Mouse (Mus musculus) thymus, postnatal 4 days (tissue): ENCODE results near the gene Socs3.
A peak's percentile ranks its signal among the peaks of the same experiment; 100 is the strongest.

Source experiments
- DNase-seq: peaks from one replicate; pipeline ENCODE4 v3.0.0; 2021

Socs3 gene

DNA sequence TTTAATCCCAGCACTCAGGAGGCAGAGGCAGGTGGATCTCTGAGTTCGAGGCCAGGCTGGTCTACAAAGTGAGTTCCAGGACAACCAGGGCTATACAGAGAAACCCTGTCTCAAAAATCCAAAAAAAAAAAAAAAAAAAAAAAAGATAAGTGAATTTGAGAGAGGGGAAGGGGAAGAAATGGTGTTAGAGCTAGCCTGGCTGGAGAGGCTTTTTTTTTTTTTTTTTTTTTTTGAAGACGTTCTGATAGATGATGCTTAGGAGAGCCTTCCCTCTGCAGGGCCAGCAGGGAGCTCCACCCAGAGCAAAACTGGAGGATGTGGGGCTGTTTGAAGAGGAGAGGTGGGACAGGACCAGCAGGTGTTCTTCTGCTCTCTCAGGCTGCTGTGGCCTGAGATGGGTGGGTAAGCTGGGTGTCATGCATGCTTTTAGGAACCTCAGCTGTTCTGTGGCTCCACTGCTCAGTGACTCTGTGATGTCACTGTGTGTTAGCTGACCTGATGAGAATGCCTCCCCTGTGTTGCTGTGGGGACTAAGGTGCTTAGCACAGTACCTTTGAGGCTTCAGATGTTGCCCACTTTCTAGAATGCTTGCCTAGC lies 1.9 kb upstream of the Socs3 start:
- DNase-seq: no peak

DNA sequence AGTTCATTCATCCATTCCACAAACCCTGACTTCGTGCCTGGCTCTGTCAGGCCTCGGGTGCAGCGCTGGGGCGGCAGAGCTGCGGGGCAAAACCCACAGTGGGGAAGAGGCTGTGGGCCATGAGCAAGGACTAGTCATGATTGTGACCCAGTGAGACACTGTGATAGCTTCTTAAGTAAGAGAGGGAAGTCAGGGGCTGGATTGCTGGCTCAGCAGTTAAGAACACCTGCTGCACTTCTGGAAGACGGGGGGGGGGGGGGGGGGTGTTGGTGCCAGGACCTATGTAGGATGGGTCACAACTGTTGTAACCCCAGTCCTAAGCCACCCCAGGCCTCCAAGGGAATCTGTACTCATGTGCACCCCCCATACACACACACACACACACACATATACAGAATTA lies 1.3 kb upstream of the Socs3 start:
- no peak for DNase-seq

DNA sequence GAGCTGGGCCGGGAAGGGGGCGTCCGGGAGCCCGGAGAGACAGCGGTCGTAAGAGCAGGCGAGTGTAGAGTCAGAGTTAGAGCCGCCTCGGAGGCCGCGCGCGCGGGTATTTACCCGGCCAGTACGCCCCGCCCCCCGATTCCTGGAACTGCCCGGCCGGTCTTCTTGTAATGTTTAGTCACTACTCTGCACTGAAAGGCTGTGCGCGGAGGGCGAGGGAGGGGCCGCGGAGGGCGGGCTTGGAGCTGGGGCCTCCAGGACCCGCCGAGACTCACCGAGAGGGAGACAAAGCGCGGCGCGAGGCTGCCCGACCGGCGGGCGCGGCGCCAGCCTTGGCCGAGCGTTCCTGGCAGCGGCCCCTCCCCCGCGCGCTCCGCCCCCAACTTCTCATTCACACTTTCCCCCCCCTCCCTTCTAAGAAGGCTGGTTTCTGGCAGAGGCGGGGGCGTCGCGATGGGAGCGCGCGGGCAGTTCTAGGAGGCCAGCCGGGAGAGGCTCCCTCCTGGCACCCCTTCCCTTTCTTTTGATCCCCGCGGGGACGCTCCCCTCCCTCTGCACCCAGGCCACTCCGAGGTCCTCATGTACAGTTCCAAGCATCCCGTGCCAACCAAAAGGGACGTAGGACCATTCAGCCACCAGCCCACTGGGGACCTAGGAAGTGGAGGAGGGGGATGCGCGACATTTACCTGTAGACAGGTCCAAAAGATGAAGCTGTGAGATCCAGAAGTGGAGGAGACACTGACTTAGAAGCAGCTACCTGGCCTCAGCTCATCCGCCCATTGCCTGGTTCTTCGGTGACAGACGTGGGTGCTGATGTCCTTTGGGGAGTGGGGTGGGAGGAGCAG lies 525 bp downstream of the Socs3 start:
- peak; percentile 87 for DNase-seq

DNA sequence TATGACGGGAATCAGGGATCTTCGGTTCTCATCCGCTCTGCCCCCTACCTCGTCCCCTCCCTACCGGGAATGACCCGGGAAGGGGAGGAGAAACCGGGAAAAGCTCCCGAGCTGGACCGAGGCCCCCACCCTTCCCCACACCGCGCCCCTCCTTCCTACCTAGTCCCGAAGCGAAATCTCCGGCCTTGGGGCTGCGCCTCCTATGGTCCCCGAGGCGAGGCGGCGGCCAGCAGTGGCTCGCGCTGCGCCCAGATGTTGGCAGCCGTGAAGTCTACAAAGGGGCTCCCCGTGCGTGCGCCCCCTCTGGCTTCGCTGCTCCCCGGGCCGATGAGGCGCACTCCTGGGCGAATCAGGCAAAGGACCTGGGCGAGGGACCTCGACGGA lies 1.1 kb downstream of the Socs3 start:
- DNase-seq: no peak

DNA sequence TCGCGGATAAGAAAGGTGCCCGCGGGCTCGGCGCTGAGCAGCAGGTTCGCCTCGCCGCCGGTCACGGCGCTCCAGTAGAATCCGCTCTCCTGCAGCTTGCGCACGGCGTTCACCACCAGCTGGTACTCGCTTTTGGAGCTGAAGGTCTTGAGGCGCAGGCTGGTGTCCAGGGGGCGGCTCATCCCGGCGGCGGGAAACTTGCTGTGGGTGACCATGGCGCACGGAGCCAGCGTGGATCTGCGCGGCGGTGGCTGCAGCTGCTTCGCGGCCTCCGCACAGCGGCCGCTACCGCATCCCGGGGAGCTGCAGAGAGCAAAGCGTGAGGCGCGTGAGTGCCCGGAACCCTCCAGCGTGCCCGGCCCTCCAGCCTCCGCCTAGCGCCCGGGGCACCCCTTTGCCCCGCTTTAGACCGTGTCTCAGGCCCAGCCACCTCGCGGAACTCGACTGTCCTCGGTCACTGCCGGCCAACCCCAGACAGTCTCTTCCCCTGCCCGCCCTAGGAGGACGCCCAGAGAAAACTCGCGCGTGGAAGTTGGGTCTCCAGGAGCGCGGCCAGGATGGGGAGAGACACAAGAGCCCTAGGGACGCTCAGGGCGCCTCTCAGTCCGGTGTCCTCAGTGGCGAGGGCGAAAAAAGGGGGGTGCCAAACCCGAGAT lies 1.7 kb downstream of the Socs3 start:
- peak; percentile 74 for DNase-seq

DNA sequence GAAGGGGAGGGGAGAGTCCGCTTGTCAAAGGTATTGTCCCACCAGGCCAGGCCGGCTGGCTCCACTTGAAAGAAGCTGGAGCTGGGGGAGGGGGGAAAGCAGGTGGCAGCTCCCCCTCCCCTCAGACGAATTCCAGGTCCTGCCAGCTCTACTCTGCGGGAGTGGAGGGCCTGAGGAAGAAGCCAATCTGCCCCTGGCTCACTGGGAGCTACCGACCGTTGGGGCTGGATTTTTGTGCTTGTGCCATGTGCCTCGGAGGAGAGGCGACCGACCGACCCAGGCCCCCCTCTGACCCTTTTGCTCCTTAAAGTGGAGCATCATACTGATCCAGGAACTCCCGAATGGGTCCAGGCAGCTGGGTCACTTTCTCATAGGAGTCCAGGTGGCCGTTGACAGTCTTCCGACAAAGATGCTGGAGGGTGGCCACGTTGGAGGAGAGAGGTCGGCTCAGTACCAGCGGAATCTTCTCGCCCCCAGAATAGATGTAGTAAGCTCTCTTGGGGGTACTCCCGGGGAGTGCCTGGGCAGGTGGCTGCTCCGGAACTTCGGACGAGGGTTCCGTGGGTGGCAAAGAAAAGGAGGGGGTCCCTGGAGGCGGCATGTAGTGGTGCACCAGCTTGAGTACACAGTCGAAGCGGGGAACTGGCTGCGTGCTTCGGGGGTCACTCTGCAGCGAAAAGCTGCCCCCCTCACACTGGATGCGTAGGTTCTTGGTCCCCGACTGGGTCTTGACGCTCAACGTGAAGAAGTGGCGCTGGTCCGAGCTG lies 2.4 kb downstream of the Socs3 start:
- no peak for DNase-seq

DNA sequence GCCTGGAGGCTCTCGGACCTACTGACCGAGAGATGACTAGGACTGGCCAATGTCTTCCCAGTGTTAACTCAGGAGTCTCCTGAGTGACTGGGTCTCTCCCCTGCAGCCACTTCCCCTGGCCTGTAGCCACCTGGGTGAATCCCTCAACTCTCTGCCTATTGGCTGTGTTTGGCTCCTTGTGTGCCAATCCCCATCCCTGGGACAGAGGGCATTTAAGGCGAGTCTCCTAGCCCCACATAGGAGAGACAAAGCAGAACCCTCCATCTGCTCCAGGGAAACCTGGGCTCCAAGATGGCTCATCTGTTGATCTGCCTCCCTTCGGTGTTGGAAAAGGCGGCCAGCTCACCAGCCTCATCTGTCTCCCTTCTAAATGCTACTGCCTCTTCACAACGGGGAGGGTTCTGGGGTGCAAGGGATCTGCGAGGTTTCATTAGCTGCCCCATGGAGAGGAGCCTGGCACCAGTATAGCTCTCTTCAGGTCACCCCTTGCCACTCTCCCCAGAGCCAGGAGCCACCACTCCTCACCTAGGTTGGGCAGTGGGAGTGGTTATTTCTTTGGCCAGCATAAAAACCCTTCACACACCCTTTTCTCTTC lies 3.2 kb downstream of the Socs3 start:
- DNase-seq: peak; percentile 30

DNA sequence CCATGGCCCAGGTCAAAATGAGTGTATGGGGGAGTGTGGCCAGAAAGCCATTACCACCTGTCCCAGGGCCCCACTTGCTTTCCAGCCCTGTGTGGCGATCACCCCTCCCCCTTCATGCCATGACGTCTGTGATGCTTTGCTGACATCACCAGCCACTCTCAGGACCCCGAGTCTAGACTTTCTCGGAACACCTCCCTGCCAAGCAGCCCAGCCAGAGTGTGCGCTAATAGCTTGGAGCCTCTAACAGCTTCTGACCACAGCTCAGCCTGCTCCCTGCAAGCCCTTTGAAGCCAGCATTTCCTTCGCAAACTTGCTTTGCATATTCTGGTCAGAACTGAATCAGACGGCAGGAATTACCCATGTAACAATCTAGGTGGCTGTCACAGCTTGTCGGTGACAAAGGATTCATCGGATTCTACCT lies 4.3 kb downstream of the Socs3 start:
- peak; percentile 54 for DNase-seq

DNA sequence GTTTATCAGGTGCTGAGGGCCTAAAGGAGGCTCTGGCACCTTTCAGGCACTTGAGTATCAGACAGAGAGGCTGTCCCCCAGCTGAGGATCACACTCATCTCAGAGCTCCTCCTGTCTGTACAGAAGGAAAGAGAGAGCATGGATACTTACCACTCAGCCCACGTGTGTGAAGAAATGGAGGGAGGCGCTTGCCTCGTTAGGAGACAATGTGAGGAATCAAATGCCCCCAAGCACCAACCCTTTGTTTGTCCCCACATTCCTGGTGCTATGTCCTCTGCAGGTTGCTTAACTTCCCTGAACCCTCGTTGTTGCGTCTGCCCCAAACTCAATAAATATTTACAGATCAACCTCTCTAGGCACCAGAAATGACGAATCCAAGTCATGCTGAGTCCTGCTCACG lies 4.8 kb downstream of the Socs3 start:
- DNase-seq: peak; percentile 16

DNA sequence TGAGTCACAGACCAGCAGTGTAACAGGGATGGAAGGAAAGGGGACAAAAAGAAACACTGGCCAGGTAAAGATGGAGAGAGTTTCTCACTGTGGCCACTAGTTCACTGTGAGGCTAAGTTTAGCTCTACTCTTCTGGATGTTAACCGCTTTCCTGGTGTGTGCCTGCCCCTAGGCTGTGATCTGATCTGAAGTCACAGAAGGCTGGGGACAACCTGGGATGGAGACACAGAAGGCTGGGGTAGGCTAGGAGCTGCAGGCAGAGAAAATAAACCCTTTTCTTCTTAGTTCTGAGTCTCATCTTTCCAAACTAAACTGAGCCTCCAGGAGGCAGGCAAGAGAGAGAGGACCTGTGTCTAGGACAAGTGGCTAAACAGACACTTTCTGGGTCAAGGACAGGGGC lies 5.6 kb downstream of the Socs3 start:
- peak; percentile 19 for DNase-seq

DNA sequence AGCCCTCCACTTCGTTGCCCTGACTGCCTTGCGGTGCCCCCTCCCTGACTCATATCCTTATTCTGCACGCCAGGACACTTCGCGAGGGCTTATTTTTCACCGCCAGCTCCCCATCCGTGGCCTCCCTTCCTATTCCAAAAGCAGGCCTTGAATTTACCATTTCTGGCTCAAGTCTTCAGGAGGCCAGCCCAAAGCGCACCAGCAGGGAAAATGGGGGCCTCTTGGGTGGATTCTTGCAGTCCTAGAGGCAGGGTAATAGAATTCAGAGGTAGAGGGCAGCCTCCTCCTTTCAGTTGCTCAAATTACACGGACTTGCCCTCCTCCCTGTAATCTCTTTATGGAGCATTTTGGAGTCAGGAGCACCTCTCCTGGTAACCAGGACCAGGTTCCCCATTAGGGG lies 6.0 kb downstream of the Socs3 start:
- no peak for DNase-seq

DNA sequence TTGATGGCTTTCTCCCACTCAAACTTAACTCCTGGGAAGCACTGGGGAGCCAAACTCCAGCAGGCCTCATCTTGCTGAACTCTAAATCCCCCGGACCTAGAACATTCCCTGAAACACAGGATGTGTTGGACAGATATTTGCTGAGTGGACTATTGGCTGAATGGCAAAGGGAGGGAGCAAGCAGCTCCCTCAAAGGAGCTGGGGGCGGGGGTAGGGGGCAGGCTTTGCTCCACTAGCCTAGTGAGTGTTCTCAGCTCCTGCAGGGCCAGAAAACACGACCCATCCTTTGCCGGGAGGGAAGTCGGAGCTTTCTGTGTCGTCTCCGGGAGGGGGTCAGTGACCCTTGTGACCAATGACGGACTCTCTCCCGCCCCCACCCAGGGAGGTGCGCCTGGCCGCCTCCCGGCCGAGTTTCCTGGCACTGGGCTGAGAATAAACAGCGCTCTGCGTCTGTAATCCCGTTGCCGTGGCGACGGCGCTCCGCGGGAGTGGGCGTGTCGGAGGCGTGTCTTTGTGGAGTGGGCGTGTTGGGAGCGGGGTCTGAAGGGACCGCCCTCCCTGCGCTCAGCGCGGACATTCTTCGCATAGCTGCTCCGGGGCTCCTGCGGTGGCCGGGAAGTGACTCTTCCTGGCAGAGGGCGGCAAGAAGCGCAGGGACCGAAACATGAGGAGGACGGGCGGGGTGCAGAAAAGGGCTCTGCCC lies 6.6 kb downstream of the Socs3 start:
- peak; percentile 99 for DNase-seq

DNA sequence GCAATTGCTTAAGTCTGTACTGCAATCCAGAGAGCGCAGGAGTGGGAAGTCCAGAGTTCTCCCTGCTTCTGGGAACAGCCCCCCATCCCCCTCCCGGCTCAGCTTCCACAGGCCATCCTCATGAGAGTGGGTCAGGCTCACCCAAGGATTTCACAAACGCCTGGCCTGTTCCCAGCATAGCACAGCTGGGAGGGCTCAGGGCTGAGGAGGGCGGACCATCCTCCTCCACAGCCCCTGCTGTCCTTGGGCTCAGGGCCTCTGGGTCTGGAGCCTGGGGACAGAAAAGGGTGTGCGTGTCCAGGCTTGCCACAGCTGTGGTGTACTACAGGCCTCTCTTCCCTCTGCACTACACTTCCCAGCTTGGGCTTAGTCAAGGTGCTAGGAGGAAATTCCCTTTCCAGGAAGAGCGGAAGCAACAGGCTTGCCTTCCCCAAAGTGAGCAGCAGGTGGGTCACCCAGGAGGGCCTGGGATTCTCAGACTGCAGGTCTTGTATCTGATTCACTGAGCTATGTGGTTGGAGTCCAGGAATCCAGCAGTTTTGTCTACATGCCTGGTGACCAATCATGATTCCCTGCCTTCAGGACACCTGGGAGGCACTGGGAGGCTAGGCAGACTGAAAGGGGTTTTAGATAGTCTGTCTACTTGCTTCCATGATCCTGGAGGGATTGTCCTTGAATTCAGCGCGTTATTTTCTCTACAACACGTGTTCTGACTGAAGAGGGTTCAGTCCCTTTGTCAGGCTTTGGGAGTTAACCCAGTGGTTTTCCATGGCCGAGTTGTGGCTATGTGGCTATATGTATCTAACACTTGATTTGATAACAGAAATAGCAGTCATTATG lies 7.4 kb downstream of the Socs3 start:
- peak; percentile 33 for DNase-seq

DNA sequence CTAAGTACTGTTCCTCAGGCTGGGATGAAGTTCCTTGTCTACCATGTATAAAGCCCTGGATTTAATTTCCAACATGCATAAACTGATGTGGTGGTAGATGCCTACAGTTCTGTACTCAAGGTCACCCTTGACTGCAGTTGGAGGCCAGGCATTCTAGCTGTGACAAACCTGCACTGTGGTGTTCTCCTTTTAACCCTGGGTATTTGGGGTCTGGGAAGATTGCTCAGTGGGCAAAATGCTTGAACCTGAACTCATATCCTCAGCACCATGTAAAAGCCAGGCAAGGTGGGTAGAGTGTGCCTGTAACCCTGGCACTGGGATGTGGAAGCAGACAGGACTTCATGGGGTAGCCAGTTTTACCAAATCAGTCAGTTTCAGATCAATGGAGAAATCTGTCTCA lies 9.2 kb downstream of the Socs3 start:
- no peak for DNase-seq

DNA sequence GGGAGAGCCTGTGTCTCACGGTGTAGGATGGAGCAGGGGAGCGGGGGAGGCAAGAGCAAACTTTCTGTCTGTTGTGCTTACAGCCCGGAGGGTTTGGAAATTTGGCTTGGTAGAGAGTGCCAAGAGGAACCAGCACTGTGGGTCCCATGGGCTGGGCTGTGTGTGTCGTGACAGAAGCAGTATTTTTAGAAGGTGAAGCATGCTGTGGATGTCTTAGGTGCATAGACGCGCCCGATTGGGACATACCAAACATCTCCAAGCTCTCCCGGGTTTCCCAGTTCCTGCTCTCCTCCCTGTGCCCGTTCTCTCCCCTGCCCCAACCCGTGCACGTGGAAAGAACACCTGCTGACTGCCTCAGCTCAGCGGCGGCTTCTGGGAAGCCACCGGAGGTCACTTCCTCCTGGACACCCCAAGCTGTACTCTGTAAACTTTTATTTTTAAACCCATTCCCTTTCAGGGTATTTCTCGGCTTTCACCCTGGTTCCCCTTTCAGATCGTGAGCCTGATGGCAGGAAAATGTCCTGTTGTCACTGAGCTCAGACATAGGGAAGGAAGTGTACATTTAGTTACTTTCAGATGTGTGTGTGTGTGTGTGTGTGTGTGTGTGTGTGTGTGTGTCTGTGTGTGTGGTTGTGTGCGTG lies 10.0 kb downstream of the Socs3 start:
- DNase-seq: peak; percentile 36

DNA sequence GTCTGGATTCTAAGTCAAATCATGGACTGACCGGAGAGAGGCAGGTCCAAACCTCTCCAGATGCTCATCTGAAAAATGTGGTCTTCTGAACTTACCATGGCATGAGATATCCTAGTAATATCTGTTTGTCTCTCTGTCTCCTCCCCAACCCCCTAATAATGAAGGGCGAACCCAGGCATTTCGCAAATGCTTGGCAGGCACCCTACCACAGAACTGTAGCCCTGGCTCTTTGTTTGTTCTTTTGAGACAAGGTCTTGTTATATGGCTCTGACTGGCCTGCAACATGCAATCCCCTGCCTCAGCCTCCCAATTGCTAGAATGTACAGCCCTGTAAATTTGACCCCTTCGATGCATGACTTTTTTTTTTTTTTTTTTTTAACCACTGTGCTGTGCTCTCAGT lies 10.7 kb downstream of the Socs3 start:
- DNase-seq: no peak

DNA sequence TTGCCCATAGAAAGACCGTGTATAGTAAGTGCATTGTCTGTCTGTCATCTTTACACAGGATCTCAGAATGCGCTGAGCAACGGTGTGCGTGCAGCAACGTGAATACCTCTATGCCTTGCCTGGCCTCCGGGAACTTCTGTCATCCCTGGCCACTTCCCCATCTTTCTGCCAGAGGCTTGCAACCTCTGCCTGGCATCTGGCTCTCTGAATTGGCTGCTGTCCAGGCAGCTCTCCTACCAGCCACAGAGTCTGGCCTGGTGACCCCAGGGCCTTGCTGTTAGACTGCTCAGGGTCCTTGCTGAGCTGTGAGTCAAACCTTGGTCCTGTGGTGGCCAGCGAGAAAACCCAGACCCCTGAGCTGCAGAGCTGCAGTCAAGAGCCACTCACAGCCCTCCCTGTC lies 11.7 kb downstream of the Socs3 start:
- peak; percentile 30 for DNase-seq

DNA sequence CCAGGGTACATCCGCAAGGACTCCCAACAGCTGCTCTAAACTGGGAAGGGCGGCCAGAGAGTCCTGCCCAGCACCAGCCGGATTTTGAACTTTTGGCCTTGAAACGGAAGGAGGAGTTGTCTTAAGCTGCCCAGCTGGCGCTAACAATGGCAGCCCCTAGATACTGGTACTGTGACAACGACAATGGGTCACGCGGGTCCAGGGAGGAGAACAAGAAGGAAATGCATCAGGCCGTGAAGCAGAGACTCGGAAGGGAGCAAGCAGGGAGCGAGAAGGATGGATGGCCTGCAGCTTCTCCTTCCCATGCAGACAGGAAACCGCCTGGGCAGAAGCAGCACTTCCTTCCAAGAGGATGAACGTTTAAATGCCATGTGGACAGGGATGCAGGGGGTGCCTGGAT lies 14.2 kb downstream of the Socs3 start:
- DNase-seq: no peak

DNA sequence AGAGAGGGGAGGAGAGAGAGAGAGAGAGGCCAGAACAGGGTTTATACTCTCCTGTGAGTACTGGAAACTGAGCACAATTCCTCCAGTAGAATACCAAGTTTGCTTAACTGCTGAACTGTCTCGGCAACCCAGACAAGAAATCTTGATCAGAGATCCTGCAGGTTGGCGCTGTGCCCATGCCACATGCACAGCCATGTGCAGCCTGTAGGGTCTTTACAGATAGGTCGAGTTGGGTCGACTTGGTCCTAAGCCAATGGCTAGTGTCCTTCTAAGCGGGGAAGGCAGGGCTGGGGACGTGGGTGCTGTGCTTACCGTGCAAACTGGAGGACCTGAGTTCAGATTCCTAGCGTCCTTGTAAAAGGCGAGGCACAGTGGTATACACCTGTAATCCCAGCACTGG lies 15.0 kb downstream of the Socs3 start:
- DNase-seq: peak; percentile 54

DNA sequence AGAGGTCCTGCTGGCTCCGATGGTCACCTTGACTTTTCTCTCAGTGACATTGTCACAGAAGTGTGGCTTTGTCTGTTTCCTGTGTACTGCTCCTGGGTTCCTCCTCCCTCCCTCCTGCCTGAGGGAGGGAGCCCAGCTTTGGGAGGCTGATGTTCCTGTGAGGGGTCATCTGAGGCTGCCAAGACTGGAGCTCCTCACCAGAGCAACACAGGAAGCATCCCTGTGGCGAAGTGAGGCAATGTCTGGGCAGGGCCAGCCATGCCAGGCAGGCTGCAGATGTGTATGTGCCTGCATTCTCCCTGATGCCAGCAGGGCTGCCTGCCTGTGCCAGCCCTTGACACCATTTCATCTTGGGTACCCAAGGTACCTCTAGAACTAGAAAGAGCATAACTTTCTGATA lies 15.8 kb downstream of the Socs3 start:
- DNase-seq: peak; percentile 65
